Mouse (Mus musculus): Measurements from ENCODE around the gene Itpr2. TPM values are rescaled to one million over a fixed set of nuclear protein-coding genes. Genes with fewer than 3 reads are reported as not detected.

Itpr2 gene
- polyA plus RNA-seq, 1 experiment from 2014 or later = 4.1 TPM

DNA sequence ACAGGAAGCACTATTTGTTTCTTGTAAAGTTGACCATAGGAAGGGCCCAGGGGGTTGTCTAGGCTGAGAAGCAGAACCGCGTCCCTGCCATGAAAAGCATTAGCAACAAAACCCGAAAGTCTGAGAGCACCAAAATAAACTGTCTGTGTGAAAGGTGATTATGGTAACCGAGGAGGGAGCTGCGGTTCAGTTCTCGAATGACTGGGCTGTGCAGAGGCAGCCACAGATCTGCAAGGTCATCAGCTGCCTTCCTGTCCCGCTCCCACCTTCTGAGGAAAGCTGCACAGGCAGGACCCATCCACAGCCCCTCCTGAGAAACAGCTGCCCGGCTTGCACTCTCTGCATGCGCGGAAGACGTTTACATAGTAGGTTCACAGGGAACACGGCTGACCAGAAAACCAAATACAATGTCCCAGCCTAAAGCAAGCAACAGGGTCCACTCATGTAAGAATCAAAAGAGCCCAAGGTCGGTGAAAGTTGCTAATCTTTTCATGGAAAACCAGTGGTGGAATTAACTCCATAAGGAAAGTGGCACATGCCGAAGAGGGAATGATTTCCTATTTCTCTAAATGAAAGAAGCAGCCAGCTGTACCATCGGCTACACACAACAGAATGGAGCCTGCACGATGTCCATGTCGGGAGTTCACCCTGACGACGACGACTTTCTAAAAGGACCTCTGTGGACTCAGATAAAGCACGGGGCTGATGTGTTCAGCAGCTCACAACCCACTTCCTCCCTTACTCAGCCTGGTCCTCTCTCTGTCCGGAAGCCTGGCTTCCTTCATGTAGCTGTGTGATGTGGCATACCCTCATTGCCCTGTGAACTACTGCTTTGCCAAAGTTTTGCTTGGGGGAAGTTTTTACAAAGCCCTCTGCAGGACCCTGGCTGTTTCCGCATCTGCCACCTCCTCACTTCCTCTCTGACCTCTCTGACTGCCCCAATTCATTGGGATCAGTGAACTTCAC lies 280.4 kb downstream of the Itpr2 start:
- 11% methylated on average over 23 of the region's 23 CpGs for WGBS (ENCODE audit: insufficient replicate concordance)
- ATAC-seq = peak; percentile 71
- Histone ChIP-seq H3K4me1 (peaks cover 47% of the 10 kb centered on the region), H3K4me2 (peak overlapping the region; percentile 78), H3K36me3 (peaks cover 19% of the 10 kb centered on the region), H3K27ac (peak overlapping the region; percentile 86), H3K9me3 (replicated peaks) (no peaks in the 10 kb centered on the region), H3K9ac (peak overlapping the region; percentile 77), H3K4me3 (peak overlapping the region; percentile 64), H3K27me3 (replicated peaks) (no peaks in the 10 kb centered on the region)

DNA sequence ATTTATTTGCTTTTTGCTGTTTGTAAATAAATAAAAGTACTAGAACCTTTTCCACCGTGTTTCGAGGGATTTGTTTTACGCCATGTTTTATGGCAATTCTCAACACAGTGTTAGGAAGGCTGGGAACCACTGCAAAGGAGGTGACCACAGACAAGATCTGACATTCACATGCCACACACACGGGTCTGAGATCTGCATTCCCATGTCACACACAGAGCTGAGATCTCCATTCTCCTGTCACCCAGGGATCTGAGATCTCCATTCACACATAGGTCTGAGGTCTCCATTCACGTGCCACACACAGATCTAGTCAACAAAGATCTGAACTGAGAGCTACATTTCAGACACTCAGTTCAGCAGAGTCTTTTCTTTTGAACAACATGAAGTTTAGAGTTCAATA lies 282.0 kb downstream of the Itpr2 start:
- 53% methylated on average over 5 of the region's 5 CpGs for WGBS (ENCODE audit: insufficient replicate concordance)
- Histone ChIP-seq H3K27ac (peak overlapping the region; percentile 97), H3K36me3 (peaks cover 19% of the 10 kb centered on the region), H3K9ac (peak overlapping the region; percentile 77), H3K4me3 (peak overlapping the region; percentile 64), H3K27me3 (replicated peaks) (no peaks in the 10 kb centered on the region), H3K4me1 (peaks cover 55% of the 10 kb centered on the region), H3K4me2 (peak overlapping the region; percentile 57), H3K9me3 (replicated peaks) (no peaks in the 10 kb centered on the region)
- peak; percentile 43 for ATAC-seq

DNA sequence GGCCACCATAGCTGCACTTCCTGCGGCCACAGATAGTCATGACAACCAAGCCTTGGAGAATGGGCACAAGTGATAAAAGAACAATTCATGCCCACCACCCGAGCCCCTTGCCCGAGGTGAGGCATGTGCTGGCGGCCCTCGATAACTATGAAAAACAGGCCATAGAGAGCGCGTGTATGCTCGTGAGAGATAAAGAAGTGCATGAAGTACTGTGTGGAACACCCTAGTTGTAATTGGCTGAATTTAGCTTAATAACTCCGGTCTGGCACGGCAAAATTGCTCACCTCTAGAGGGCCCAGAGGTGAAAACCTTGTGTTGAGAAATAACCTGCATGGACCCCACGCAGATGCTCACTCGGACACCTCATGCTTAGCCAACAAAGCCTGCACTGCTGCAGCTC lies 282.5 kb downstream of the Itpr2 start:
- ATAC-seq = peak; percentile 90
- Histone ChIP-seq H3K9me3 (replicated peaks) (no peaks in the 10 kb centered on the region), H3K27me3 (replicated peaks) (no peaks in the 10 kb centered on the region), H3K36me3 (peaks cover 19% of the 10 kb centered on the region), H3K27ac (peak overlapping the region; percentile 97), H3K4me3 (peak overlapping the region; percentile 64), H3K4me2 (peak overlapping the region; percentile 57), H3K4me1 (peaks cover 60% of the 10 kb centered on the region), H3K9ac (peak overlapping the region; percentile 77)
- WGBS (ENCODE audit: insufficient replicate concordance) = 35% methylated on average over 12 of the region's 12 CpGs

DNA sequence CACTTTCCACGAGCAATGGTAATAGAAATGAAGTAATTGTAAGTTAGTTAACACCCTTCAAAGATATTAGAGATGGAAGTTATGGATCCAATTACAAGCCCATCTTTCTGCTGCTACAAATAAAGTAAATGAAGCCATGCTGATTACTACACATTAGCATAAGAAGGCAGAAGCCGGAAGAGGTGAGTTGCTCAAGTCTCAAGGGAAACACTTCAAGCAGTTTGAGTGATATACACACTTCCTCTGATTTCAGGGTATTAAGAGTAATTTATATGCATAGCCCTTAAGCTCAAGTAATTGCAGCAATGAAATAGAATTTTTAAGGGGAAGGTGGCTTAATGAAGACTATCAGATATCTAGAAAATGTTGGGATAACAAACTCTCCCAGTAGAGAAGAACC lies 286.7 kb downstream of the Itpr2 start:
- H3K4me3 ChIP-seq = no peak overlapping the region
- 64% methylated on average over 2 of the region's 2 CpGs for WGBS (ENCODE audit: insufficient replicate concordance)
- no peak overlapping the region for H3K9ac ChIP-seq
- H3K4me2 ChIP-seq = no peak overlapping the region
- no peaks in the 10 kb centered on the region for H3K27me3 ChIP-seq (replicated peaks)
- no peak for ATAC-seq
- peaks cover 42% of the 10 kb centered on the region for H3K4me1 ChIP-seq
- no peaks in the 10 kb centered on the region for H3K9me3 ChIP-seq (replicated peaks)
- H3K27ac ChIP-seq = no peak overlapping the region
- H3K36me3 ChIP-seq = no peaks in the 10 kb centered on the region

DNA sequence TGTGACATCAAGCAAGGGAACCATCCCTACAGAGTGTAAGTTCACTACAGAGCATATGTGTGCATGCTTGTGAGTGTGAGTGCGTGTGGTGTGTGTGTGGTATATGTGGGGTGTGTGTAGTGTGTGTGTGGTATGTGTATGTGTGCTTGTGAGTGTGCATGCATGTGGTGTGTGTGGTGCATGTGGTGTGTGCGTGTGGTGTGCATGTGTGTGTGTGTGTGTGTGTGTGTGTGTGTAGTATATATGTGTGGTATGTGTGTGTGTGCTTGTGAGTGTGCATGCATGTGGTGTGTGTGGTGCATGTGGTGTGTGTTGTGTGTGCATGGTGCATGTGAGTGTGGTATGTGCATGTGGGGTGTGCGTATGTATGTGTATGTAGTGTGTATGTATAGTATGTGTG lies 289.7 kb downstream of the Itpr2 start:
- no peak overlapping the region for H3K9ac ChIP-seq
- H3K27ac ChIP-seq = no peak overlapping the region
- no peaks in the 10 kb centered on the region for H3K36me3 ChIP-seq
- WGBS (ENCODE audit: insufficient replicate concordance) = 80% methylated on average over 3 of the region's 3 CpGs
- H3K4me3 ChIP-seq = no peak overlapping the region
- no peak for ATAC-seq
- H3K27me3 ChIP-seq (replicated peaks) = no peaks in the 10 kb centered on the region
- H3K4me2 ChIP-seq = no peak overlapping the region
- peaks cover 32% of the 10 kb centered on the region for H3K4me1 ChIP-seq
- H3K9me3 ChIP-seq (replicated peaks) = no peaks in the 10 kb centered on the region

DNA sequence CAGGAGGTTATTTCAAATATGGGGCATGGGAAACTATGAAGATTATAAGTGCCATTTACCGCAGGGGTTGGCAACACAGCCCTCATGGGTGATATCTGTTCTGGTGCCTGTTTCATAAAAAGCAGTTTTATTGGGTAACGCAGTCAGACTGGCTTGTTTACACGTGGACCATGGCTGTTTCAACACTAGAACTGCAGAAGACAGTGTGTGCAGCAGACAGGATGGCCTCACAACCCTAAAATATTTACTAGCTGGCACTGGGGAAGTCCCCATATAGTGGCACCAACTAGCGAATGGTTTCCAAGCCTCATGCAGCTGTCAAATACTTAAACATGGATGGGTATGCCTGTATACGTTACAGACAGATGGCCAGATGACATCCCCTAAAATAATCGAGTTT lies 290.8 kb downstream of the Itpr2 start:
- H3K9me3 ChIP-seq (replicated peaks) = no peaks in the 10 kb centered on the region
- no peak overlapping the region for H3K4me3 ChIP-seq
- H3K27ac ChIP-seq = no peak overlapping the region
- no peak overlapping the region for H3K9ac ChIP-seq
- 69% methylated on average over 6 of the region's 6 CpGs for WGBS (ENCODE audit: insufficient replicate concordance)
- no peak for ATAC-seq
- no peaks in the 10 kb centered on the region for H3K36me3 ChIP-seq
- H3K27me3 ChIP-seq (replicated peaks) = no peaks in the 10 kb centered on the region
- no peak overlapping the region for H3K4me2 ChIP-seq
- H3K4me1 ChIP-seq = peaks cover 28% of the 10 kb centered on the region

DNA sequence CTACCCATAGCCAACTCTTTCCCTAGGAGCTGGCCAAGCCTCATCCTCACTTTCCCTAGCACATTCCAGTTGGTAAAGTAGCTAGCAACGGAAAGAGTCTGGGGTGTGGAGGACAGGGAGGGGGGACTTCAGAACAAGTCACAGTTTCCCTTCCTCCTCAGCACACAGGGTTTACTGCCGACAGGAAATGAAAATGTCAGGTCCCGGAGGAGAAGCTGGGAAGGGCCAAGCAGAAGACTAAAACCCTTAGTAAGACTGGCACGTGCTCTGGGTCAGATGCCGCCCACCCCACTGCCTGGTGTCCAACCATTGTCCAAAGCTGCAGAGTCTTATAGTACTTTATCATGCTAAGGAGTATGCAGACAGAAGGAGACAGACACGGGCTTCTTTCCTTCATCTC lies 293.0 kb downstream of the Itpr2 start:
- 28% methylated on average over 6 of the region's 6 CpGs for WGBS (ENCODE audit: insufficient replicate concordance)
- Histone ChIP-seq H3K4me3 (no peak overlapping the region), H3K36me3 (no peaks in the 10 kb centered on the region), H3K4me2 (no peak overlapping the region), H3K4me1 (peaks cover 7% of the 10 kb centered on the region; the same call in 1 of the 2 replicates), H3K27ac (no peak overlapping the region), H3K27me3 (replicated peaks) (no peaks in the 10 kb centered on the region), H3K9me3 (replicated peaks) (no peaks in the 10 kb centered on the region), H3K9ac (no peak overlapping the region)
- ATAC-seq = 0 out of 2 replicates have a peak, but pooled peaks have one; percentile 19

DNA sequence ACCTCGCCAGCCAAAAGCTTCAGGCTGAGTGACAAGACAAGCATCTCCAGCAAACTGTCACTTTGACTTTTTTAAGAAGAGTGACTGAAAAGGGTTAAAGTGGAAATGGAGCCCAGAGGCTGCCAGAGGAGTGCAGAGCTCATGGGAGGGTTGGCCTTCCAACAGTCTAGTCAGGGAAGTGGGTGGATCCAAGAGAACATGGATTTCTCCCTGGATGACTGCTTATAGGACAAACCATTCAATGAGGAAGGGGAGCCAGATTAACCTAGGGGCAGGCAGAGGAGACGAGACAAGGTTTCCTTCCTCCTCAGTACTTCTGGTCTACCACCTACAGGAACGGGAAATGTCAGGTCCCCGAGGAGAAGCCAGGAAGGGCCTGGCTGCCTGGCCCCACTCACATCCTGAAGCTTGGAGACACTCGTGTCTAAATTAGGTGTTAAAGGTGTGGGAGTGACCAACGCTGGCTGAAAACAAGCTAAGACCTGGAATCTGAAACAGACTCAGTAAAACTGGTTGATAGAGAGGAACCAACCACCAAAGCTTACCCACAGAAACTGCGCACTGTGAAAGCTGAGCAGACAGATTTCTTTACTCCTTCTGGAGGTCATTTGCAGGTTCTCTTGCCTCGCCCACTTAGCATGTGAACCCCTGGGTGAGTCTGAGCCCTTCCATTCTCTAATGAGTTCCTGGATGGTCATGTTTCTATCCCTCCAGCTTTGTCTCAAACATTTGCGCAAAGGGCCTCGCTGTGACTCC lies 294.6 kb downstream of the Itpr2 start:
- no peak overlapping the region for H3K4me2 ChIP-seq
- H3K27me3 ChIP-seq (replicated peaks) = no peaks in the 10 kb centered on the region
- no peak overlapping the region for H3K4me3 ChIP-seq
- no peak for ATAC-seq
- no peaks in the 10 kb centered on the region for H3K9me3 ChIP-seq (replicated peaks)
- H3K9ac ChIP-seq = no peak overlapping the region
- WGBS (ENCODE audit: insufficient replicate concordance) = 50% methylated on average over 10 of the region's 10 CpGs
- H3K4me1 ChIP-seq = peaks cover 7% of the 10 kb centered on the region; the same call in 1 of the 2 replicates
- H3K36me3 ChIP-seq = no peaks in the 10 kb centered on the region
- no peak overlapping the region for H3K27ac ChIP-seq

DNA sequence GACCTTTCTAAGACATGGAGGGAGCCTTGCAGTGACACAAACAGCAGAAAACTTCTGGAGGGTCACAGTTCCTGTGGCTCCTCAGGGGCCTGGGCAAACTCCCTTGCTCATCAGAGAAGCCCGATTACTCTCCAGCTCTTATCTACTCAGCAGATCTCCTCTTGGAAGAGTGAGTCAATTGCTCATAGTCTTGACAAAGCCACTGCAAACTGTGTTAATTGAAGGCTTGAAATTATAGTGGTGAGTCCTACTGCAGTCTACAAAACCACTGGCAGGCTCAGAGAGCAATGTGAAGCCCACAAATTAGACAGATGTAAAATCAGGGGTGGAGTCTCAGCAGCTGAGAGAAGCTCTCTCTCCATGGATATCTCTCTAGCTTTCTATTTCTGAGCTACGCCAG lies 296.9 kb downstream of the Itpr2 start:
- Histone ChIP-seq H3K27me3 (replicated peaks) (no peaks in the 10 kb centered on the region), H3K27ac (no peak overlapping the region), H3K4me1 (0 out of 2 replicates have a peak, but pooled peaks cover 2% of the 10 kb centered on the region), H3K9ac (no peak overlapping the region), H3K9me3 (replicated peaks) (no peaks in the 10 kb centered on the region), H3K4me2 (no peak overlapping the region), H3K36me3 (no peaks in the 10 kb centered on the region), H3K4me3 (no peak overlapping the region)
- no peak for ATAC-seq
- 44% methylated on average over 2 of the region's 2 CpGs for WGBS (ENCODE audit: insufficient replicate concordance)

DNA sequence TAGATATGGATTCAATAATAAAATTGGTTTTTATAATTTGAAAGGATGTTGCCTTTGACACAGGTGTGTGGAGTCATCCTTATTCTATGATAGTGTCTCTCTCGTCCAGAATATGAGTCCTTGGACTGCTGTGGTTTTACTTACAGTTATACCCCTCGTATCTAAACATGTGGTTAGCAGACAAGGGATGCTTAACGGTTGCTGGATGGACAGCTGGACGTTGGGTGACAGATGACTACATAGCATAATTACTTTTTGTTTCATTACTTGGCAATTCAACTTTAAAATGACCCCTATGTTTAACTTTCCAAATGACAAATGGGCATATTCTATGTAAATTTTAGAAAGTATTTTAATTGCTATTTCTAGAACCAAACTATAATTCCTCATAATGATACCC lies 297.6 kb downstream of the Itpr2 start:
- H3K27ac ChIP-seq = no peak overlapping the region
- WGBS (ENCODE audit: insufficient replicate concordance) = 31% methylated on average over 4 of the region's 4 CpGs
- H3K36me3 ChIP-seq = no peaks in the 10 kb centered on the region
- no peak overlapping the region for H3K4me3 ChIP-seq
- no peak overlapping the region for H3K4me2 ChIP-seq
- no peaks in the 10 kb centered on the region for H3K9me3 ChIP-seq (replicated peaks)
- no peak overlapping the region for H3K9ac ChIP-seq
- H3K27me3 ChIP-seq (replicated peaks) = no peaks in the 10 kb centered on the region
- H3K4me1 ChIP-seq = 0 out of 2 replicates have a peak, but pooled peaks cover under 1% of the 10 kb centered on the region
- no peak for ATAC-seq

DNA sequence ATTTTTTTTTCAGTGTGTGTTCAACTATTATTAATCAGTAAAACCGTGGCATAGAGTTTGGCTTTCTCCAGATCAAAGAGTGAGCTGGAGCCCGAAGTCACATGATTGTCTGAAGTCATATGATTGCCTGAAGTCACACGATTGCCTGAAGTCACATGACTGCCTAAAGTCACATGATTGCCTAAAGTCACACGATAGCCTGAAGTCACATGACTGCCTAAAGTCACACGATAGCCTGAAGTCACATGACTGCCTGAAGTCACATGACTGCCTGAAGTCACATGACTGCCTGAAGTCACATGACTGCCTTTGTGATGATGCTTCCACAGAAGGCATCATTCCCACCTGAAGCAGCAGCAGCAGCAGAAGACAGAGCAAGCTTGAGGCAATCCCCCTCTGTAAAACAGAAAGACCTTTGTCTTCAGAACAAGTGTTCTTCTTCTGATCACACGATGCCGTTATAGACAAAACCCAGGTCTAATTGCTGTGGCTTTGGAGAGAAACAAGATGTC lies 304.1 kb downstream of the Itpr2 start:
- H3K4me3 ChIP-seq = no peak overlapping the region
- no peak for ATAC-seq
- 82% methylated on average over 7 of the region's 7 CpGs for WGBS (ENCODE audit: insufficient replicate concordance)
- no peak overlapping the region for H3K27ac ChIP-seq
- H3K4me1 ChIP-seq = no peaks in the 10 kb centered on the region
- H3K4me2 ChIP-seq = no peak overlapping the region
- H3K9me3 ChIP-seq (replicated peaks) = no peaks in the 10 kb centered on the region
- H3K36me3 ChIP-seq = no peaks in the 10 kb centered on the region
- no peak overlapping the region for H3K9ac ChIP-seq
- no peaks in the 10 kb centered on the region for H3K27me3 ChIP-seq (replicated peaks)

DNA sequence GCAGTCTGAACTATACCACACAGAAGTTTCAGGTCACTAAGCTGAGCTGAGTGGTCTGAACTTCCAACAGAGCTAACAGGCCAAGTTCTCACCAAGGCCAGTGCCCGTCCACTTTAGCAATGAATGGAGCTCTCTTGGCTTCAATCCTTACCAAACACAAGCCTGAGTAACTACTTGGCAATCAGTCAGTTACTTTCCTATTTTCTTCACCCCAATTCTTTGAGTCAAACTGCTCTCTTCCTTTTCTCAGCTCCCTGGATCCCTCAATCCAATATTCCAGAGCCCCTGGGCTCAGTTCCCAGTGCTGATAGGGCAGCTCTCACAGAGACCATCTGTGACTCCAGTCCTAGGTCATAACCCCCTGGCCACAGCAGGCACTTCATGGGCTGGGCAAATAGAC lies 305.3 kb downstream of the Itpr2 start:
- no peak overlapping the region for H3K27ac ChIP-seq
- no peak for ATAC-seq
- H3K4me3 ChIP-seq = no peak overlapping the region
- 64% methylated on average over 1 of the region's 1 CpGs for WGBS (ENCODE audit: insufficient replicate concordance)
- H3K36me3 ChIP-seq = no peaks in the 10 kb centered on the region
- no peak overlapping the region for H3K9ac ChIP-seq
- H3K27me3 ChIP-seq (replicated peaks) = no peaks in the 10 kb centered on the region
- no peak overlapping the region for H3K4me2 ChIP-seq
- no peaks in the 10 kb centered on the region for H3K9me3 ChIP-seq (replicated peaks)
- no peaks in the 10 kb centered on the region for H3K4me1 ChIP-seq

Measured in liver, embryonic 12.5 days (tissue).